Mouse (Mus musculus) cortical plate, adult 2 months (tissue): Measurements from ENCODE around the gene Rad51b. TPM values are rescaled to one million over a fixed set of nuclear protein-coding genes. Genes with fewer than 3 reads are reported as not detected.

Experiments used
- H3K27ac ChIP-seq: fragments of 200-500 bp; 2 replicates; pipeline ENCODE4 v1.5.1; 2012; ENCODE audit warnings: low read length, control low read depth, inconsistent platforms; ENCODE audit not compliant: insufficient read depth
- H3K4me1 ChIP-seq: fragments of 200-500 bp; 2 replicates; pipeline ENCODE4 v1.6.1; 2011; ENCODE audit warnings: low read length; ENCODE audit not compliant: control insufficient read depth, insufficient read depth
- H3K4me3 ChIP-seq: fragments of 200-500 bp; 2 replicates; pipeline ENCODE4 v1.5.1; 2011; ENCODE audit warnings: mild to moderate bottlenecking, low read length, control low read depth; ENCODE audit not compliant: insufficient read depth
- CTCF ChIP-seq: fragments of 200-500 bp; IDR thresholded peaks from 2 replicates; pipeline ENCODE4 v1.5.1; 2011; ENCODE audit warnings: mild to moderate bottlenecking, control low read depth, low read length; ENCODE audit not compliant: insufficient read depth; ENCODE audit errors: extremely low read depth
- POLR2A ChIP-seq: fragments of 200-500 bp; IDR thresholded peaks from 2 replicates; pipeline ENCODE4 v1.6.1; 2011; ENCODE audit warnings: mild to moderate bottlenecking, low read length, control low read depth; ENCODE audit not compliant: insufficient read depth; ENCODE audit errors: extremely low read depth
- polyA plus RNA-seq: library from polyadenylated mRNA; depleted of rRNA; stranded (reverse); fragments of >200 nt; gene quantifications from 2 replicates; pipeline ENCODE4 v1.2.3, GENCODE M21; 2012; rRNA removed

Gene Rad51b
- 0.13 and 0.17 TPM in 2 replicates for polyA plus RNA-seq

DNA sequence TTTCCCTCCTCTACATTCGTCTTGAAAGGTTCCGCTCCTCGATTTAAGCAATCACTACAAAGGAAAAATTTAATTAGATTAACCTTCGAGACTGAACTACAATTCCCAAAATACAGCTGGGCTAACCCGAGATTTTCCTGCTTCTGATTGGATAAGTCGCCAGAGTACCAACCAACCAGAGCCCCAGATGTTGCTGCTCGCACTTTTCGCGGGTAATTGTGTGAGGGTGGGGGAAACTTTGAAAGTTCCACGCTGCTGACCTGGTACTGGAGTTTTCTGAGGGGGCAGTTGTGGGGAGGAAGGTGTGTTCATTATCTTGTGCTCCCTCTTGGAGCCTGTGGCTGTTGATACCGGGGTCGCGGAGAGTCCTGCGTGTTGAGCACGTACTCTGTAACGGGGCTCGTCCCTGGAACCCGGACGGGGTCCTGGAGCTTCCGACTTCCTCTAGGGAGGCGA is at the start of gene Rad51b:
Rad51b (plus strand) TSS at position 162 of the 456 bp plus-strand sequence.
- TF ChIP-seq POLR2A, result no peak
- TF ChIP-seq CTCF, result no peak
- H3K4me3 ChIP-seq, result peak within 1 kb of the TSS; percentile 47

DNA sequence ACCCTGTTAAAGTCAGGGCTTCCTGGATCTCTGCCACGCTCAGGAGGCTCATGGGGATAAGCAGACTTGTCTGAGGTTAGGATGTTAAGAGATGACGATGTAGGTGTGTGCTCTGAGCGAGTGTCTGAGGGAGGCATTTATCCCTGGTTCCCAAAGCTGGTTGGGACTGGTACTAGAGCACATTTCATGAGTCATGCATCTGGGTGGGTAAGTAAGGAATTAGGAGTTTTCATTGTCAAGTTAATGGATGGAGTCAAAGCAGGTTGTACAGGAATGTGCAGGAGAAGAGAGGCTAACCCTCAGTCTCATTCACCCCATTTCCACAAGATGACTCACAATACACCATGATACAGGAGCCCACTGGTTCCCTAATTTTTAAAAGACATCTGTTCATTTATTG is 49.0 kb upstream of the Rad51b start:
- H3K4me1 ChIP-seq, result no peaks in the 10 kb centered on the region
- no peak for TF ChIP-seq CTCF
- no peak for TF ChIP-seq POLR2A
- H3K27ac ChIP-seq, result no peak overlapping the region
- no peak overlapping the region for H3K4me3 ChIP-seq

More for the DNA sequence above, at the start of gene Rad51b:
- H3K4me1 ChIP-seq, result no peaks in the 10 kb centered on the region; the same call in 1 of the 2 replicates
- H3K27ac ChIP-seq, result no peak within 1 kb of the TSS

DNA sequence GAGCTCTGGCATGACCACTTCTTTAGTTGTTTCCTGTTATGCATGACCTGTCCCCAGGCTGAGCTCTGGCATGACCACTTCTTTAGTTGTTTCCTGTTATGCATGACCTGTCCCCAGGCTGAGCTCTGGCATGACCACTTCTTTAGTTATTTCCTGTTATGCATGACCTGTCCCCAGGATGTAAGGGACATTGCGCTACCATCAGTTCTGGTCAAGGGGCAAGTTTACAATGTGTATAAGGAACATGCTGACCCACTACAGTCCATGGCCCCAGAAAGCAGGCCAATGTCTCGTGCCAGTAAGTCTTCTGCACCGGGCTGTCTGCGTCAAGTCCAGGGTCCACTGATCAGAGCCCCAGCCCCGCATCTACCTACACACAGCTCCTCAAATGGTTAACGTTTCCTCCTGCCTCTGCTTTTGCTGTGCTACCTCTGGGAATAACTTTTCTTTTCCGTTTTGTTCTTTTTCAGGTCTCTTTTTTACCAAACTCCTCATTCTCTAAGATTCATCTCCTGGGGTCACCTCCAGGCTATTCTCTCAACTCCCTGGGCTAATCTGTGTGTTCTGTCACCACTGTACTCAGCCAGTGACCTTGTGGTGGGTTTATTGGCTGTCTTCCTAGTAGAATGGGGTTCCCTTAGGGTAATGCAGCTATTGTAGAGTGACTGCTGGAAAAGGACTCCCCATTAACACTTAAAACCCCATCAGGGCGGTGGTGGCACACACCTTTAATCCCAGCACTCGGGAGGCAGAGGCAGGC is 43.6 kb upstream of the Rad51b start:
- Histone ChIP-seq H3K4me3 (no peak overlapping the region), H3K4me1 (no peaks in the 10 kb centered on the region), H3K27ac (no peak overlapping the region)
- TF ChIP-seq POLR2A (no peak), CTCF (no peak)

DNA sequence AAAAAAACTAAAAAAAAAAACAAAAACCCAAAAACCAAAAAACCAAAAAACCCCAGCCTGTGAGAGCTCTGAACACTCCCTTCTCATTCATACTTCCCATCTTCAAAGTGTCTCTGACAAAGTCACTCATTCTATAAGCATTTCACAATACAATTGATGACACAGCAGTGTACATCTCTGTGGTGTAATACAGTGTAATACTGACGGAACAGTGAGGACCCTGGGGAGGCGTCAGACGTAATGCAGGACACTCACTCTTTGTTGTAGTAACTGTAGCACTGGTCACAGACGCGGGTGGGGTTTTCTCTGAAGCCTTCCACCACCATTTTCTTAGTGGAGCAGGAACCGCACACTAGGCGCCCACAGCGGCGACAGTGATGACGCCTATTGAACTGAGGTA is 42.1 kb upstream of the Rad51b start:
- no peaks in the 10 kb centered on the region for H3K4me1 ChIP-seq
- no peak overlapping the region for H3K27ac ChIP-seq
- no peak overlapping the region for H3K4me3 ChIP-seq
- no peak for TF ChIP-seq POLR2A
- TF ChIP-seq CTCF, result no peak

DNA sequence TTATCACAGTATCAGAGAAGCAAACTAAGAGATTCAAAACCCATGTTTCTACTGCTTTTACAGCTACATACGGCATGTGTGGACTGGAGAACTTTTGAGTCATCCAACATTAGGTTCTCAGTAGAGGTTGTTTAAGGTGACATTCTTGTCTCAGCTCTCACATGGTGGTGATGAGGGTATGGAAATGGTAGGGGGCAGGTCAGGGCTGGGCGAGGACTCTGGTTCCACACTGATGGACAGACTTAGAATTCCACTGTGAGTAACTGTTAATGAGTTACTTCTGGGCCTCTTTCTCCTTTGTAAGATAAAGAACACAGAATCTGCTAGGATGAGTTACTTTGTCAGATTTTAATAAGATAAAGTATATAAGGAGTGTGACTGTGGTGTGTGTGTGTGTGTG is 36.9 kb upstream of the Rad51b start:
- Histone ChIP-seq H3K27ac (no peak overlapping the region), H3K4me1 (no peaks in the 10 kb centered on the region), H3K4me3 (no peak overlapping the region)
- TF ChIP-seq CTCF (no peak), POLR2A (no peak)

DNA sequence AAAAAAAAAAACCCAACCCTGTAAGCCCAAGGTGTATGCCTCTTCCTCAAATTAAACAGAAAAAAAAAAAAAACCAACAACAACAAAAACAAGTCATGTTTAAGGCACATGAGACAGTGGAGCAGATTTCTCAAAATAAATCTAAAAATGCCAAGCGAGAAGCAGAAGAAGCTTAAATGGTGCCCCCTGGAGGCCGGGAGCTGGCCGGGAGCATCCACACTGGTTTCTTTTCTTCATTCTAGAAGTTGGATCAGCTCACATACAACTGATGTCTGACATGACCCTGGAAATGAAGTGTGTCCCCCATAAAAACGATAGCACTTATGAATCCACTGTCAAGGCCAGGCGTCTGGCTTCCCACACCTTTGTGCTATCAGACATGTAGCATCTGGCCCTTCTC is 36.0 kb upstream of the Rad51b start:
- H3K4me1 ChIP-seq, result no peaks in the 10 kb centered on the region
- no peak overlapping the region for H3K27ac ChIP-seq
- no peak overlapping the region for H3K4me3 ChIP-seq
- TF ChIP-seq POLR2A, result no peak
- peak; percentile 42 for TF ChIP-seq CTCF

DNA sequence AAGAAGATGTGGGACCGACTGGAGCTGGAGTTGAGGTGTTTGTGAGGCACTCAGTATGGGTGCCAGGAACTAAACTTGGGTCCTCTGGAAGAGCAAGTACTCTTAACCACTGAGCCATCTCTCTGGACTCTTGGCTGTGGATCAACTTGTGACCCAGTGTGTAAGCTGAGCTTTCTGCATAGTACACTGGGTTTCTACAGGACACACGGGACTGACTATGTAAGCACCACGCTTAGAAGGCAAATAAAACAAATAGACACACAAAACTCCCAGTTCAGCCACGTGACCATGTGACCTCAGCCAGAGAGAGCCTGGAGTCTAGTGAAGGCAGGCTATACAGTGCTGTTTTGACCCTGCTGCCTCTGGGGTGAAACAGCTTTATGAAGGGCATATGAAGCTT is 24.5 kb upstream of the Rad51b start:
- H3K4me1 ChIP-seq, result no peaks in the 10 kb centered on the region
- TF ChIP-seq POLR2A, result no peak
- no peak for TF ChIP-seq CTCF

DNA sequence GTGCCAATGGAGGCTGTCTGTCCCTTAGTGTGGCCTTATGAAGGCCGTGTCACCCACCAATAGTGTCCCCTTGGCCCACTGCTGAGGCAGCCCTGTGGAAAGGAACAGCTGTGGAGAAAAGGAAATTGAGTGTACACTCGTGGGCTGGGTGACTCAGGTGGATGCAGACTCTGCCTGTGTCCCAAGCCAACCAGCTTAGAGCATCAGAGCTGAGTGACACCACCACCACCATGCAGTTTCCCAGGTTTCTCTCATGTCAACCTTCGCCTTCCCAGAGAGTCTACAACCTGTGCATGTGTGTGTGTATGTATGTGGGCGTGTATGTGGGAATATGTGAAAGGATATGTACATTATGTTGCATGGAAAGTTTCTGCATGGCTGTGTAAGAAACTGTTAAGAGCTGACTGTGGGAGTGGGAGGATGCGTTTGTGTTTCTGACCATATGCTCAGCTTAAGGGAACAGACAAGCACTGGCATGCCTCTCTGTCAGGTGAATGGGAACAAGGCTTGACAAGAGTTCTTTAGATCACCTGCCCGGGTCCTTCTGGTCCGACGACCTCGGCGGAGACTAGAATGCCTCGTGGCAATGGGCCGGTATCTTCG is 17.5 kb upstream of the Rad51b start:
- peaks cover 2% of the 10 kb centered on the region; the same call in 1 of the 2 replicates for H3K4me1 ChIP-seq
- TF ChIP-seq CTCF (no peak), POLR2A (no peak)

More for the DNA sequence above, 24.5 kb upstream of the Rad51b start:
- Histone ChIP-seq H3K4me3 (no peak overlapping the region), H3K27ac (no peak overlapping the region)

DNA sequence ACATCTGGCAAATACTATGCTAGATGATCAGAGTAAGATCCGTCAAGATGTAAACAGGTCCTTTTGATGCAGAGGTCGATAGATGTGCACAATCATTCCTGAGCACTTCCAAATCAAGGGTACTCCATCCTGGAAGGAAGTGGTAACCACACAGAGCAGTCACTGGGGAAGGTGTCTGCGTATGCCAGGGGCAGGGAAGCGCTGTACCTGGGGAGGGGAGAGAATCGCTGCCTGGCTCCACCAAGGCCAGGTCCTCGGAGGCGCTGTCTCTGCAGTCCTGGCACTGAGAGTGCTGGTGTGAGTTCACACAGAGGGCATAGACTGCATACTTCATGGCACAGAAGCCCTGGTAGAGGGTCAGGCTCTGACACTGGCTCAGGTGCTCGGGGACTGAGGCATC is 14.5 kb upstream of the Rad51b start:
- peaks cover 2% of the 10 kb centered on the region; the same call in 1 of the 2 replicates for H3K4me1 ChIP-seq
- no peak overlapping the region for H3K27ac ChIP-seq
- TF ChIP-seq CTCF (no peak), POLR2A (no peak)
- no peak overlapping the region for H3K4me3 ChIP-seq

More for the DNA sequence above, 17.5 kb upstream of the Rad51b start:
- H3K4me3 ChIP-seq, result no peak overlapping the region
- H3K27ac ChIP-seq, result no peak overlapping the region

DNA sequence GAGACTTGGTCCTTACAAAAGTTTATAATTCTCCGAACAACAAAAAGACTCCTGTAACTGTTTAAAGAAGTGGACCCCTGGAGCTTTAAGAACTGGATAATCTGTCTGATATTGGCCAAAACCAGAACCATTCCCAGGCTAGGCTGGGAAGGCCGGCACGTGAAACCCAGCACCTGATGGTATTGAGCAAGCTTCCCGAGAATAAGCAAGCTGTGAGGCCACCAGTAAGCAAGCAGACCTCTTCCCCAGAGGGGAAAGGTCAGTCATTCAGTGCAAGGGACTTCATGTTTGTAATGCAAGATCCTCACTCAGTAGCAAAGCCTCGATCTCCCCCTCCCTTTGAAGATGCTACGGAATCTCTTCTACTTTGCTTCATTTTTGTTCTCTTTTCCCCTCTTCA is 4.2 kb upstream of the Rad51b start:
- TF ChIP-seq POLR2A (no peak), CTCF (no peak)
- Histone ChIP-seq H3K27ac (no peak overlapping the region), H3K4me3 (no peak overlapping the region), H3K4me1 (no peaks in the 10 kb centered on the region; the same call in 1 of the 2 replicates)
